Mouse (Mus musculus) CD4-positive helper T cell, adult 2 months (primary cell): Measurements from ENCODE around the gene Il1rapl2.
"Not testable (repeated sequence)": the region's sequence is repeated elsewhere in the genome, so short reads cannot be mapped to it uniquely, and the experiment has no call there.

Experiments used
- DNase-seq: peaks from one replicate; pipeline ENCODE4 v3.0.0-alpha.2; 2012; ENCODE audit warnings: low read depth, missing footprints, low spot score

Gene Il1rapl2

DNA sequence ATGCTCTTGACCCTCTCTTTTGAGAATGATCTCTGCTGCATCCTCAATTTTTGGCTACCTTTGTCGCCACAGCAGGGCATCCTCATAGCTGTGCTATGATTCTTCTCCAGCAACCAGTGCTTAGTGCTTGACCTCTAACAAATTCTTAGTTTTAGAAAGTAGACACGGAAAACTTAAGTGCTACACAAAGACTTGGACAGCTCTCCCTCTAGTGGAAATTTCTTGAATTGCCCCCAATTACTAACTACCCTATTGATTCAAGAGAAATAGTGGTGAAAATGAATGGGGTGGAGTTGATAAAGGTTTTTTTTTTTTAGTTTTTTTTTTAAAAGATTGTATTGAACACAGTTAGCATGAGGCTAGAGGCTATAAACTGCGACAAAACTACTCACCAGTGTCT is 599.7 kb downstream of the Il1rapl2 start:
- no peak for DNase-seq

DNA sequence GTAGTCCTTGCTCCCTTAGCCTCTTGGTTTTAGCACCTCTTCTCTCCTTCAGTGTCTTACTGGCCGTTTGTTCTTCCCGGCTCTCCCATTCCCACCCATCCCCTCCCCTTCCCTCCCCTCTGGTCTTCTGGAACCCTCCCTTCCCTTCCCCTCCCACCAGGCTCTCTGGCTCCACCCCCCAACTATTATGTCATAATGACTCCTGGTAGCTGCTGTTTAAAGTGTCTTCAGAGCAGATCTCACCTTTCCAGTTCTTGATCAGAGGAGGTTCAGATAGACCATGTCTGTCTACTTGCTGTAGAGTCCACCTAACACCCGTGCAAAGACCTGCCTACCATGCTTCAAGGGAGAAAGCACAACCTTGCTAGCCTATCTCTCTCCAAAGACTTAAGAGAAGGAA is 639.1 kb downstream of the Il1rapl2 start, which contains the start of gene Tex13a:
Tex13a (minus strand) TSS at position 101 of the 400 bp plus-strand sequence.
- no peak for DNase-seq

DNA sequence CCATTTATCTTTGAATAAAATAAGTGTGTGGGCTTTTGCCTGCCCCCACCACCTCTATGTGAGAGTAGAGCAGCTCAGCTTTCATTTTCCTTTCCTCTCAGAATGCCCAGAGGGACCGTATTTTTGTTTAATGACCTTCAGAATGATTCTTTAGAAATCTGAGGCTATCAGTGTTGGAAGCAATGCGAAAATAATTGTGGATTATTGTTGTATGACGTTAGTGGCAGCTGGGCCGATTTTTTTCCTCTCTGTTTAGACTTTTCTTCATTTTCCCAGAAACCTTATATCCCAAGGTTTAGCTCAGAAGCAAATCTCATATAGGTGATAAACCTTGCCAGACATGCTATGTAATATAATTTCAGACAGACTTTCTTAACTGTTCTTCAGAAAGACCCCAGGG is 664.2 kb downstream of the Il1rapl2 start:
- DNase-seq: no peak

DNA sequence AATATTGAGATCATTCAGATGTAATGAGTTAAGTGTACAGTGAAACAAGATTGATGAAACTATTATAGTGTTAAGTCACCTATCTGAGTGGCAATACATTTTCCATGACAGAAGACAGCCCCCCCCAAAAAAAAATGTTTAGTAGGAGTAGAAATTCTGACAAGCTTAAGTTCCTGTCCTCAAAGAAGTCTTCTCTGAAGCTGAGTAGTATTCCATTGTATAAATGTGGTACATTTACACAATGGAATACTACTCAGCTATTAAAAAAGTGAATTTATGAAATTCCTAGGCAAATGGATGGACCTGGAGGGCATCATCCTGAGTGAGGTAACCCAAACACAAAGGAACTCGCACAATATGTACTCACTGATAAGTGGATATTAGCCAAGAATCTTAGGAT is 778.3 kb downstream of the Il1rapl2 start:
- DNase-seq: not testable (repeated sequence)

DNA sequence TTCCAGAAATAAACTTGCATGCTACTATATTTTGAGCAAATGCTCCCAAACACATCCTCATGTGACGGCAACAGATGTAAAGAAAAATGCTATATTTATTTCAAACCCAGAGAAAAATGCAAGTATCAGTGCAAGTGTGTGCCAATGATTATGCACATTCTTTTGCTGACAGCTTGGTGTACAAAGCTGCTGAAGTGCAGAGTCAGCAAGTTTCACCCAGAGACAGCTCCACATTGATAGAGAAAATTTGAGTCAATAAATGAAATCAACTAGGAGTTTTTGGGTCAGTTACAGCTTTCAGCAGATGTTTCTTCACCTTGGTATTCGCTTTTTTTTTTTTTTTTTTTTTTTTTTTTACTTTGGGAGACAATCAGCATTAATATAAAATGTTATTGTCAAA is 863.4 kb downstream of the Il1rapl2 start:
- no peak for DNase-seq

DNA sequence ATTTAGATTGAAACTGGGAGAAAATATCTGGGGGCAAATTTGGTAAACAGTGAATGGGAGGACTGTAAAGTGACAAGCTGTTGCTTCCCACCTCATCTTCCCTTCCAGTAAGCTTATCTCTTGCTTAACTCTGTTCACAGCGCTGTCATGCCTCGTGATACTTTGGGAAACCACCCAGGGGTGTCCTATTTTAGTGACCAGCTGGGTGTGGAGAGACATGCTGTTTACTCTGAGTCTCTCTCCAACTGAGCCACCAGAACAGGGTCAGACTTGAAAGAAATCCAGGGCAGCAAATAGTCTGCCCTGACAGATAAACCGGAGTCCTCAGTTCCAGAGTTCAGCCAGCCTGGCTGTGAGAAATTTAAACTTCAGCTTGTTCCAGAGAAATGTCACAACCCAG is 867.5 kb downstream of the Il1rapl2 start:
- no peak for DNase-seq

GRCm38 (mm10) chrX:138449856-138450255 is 879.4 kb downstream of the Il1rapl2 start:
- no peak for DNase-seq

DNA sequence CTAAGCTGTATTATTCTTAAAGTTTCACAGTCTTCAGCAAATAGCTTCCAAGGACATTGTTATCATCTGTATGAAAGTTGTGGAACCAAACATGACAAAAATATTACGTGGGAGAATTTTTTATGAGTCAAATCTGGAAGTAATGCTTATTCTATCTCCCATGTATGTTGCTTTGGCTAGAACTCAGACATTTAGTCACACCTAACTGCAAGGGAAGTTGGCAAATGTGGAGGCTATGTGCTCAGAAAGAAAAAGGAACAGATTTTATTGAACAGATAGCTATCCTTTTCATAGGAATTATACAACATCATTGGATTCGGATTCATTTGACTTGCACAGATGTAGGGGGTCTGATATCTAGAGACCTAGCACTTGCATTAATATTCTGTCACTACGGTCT is 908.1 kb downstream of the Il1rapl2 start:
- no peak for DNase-seq

DNA sequence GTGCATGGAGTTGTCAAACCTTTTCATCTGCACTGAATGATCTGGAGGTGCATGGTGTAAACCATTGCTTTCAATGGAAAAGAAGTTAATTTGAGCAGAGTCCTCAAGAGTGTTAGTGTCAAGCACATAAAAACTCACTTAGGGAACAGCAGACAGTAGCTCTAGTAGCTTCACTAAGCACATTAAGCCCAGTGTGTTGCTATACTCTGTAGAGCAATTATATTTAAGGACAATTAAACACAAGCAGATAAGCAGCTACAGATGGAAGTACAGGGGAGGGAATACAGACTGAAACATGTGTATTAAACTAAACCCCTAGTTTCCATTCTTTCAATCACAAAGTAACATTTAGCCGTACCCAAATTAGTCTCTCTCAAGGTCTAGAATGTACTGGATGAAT is 930.1 kb downstream of the Il1rapl2 start:
- DNase-seq: no peak

DNA sequence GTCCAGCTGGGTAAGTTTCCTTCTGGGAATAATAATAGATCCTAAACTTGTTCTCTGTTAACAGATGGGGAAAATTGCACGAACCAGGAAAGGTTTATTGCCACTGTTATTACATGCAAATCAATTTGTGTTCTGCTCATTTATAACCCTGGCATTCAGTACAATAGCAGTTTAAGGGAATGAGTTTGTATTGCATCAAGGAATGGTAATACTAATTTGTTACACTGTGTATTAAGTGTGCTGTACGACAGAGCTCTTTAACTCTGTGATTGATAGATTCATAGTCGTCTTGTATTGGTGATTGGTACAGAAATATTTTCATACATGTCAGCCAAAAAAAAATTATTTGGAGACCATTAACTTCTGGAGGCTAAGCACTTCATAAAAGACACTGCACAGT is 934.6 kb downstream of the Il1rapl2 start:
- DNase-seq: no peak

- DNase-seq: no peak
Measured at GRCm38 (mm10) chrX:138620106-138620505, 1049.7 kb downstream of the Il1rapl2 start.

- DNase-seq: no peak
Measured at GRCm38 (mm10) chrX:138625311-138625710, 1054.9 kb downstream of the Il1rapl2 start.

DNA sequence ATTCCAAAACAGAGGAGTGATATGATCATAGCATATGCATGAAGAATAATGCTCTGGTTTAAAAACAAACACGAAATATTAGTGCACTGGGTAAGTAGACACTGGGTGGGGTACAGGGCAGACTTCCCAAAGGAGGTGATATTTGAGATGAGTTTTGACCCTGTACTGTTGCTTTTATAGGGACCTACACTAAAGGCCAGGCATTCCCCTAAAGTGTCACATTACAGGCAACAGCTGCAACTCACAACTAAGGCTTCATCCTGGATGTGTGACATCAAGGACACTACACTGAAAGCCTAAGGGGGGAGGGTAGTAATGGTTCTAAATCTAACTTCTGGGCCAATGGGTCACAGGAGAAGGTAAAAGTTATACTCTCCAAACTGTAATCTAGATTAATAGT is 1152.0 kb downstream of the Il1rapl2 start:
- no peak for DNase-seq

DNA sequence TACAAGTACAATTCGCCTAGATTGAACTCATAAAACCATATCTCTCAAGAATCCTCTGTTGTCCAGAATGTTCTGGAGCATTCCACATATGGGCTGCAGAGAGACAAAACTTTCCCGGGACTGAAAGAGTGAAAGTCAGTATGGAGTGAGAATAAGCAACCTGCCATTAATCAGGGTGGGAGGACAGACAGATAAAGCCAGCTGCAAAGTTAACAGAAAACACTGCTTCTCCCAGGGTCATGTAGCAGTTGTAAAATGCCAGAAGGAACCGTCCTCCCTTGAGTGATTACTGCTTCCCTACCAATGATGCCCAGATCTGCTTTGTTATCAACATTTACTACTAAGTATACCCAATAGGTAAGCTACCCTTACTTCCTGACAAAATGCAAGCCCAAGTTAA is 1230.5 kb downstream of the Il1rapl2 start:
- DNase-seq: no peak

GRCm38 (mm10) chrX:138831876-138832275 is 1261.5 kb downstream of the Il1rapl2 start:
- no peak for DNase-seq

DNA sequence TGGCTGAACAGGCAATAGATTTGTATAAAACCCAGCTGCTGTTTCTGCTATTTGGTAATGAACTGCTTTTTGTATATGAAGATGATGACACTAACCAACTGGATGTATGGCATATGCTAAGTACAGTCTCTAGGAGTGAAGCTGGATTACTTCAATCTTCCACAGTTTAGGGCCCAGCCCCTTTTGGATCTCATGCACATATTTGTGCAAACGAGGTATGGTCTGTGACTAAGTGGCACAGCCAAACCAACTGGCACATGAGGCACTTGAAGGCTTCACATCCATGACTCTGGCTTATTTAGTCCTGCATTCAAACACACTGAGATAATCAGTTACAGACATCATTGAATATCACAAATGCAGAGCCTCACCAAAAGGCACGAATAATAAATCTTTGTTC is 1263.5 kb downstream of the Il1rapl2 start:
- no peak for DNase-seq

GRCm38 (mm10) chrX:138838381-138838780 is 1268.0 kb downstream of the Il1rapl2 start:
- no peak for DNase-seq
